Mouse (Mus musculus) midbrain, embryonic 16.5 days (tissue): ENCODE data around the gene Olfr429. TPM values are rescaled to one million over a fixed set of nuclear protein-coding genes. Genes with fewer than 3 reads are reported as not detected.
"Not testable (repeated sequence)": the region's sequence is repeated elsewhere in the genome, so short reads cannot be mapped to it uniquely, and the experiment has no call there.

Experiments used
- ATAC-seq: fragments of 200-750 bp; cut with Nextera tagmentation; 2 replicates; pipeline ENCODE4 v1.8.0; 2017; ENCODE audit warnings: moderate TSS enrichment
- H3K27ac ChIP-seq: fragments of 300-500 bp; sonication (generic); 2 replicates; pipeline ENCODE4 v1.5.1; 2014; ENCODE audit warnings: mild to moderate bottlenecking, low read length, mixed read lengths
- H3K27me3 ChIP-seq: fragments of 300-500 bp; sonication (generic); 2 replicates; pipeline ENCODE4 v1.6.1; 2014; ENCODE audit warnings: low read depth, low read length, mixed read lengths; ENCODE audit not compliant: control insufficient read depth, insufficient read depth
- H3K36me3 ChIP-seq: fragments of 300-500 bp; sonication (generic); 2 replicates; pipeline ENCODE4 v1.6.1; 2014; ENCODE audit warnings: mild to moderate bottlenecking, low read length, moderate library complexity, mixed read lengths; ENCODE audit not compliant: control insufficient read depth, insufficient read depth
- H3K4me1 ChIP-seq: fragments of 300-500 bp; sonication (generic); 2 replicates; pipeline ENCODE4 v1.6.1; 2014; ENCODE audit warnings: mild to moderate bottlenecking, low read length, mixed read lengths; ENCODE audit not compliant: control insufficient read depth, insufficient read depth
- H3K4me2 ChIP-seq: fragments of 300-500 bp; sonication (generic); 2 replicates; pipeline ENCODE4 v1.6.1; 2014; ENCODE audit warnings: mild to moderate bottlenecking, low read length, mixed read lengths
- H3K4me3 ChIP-seq: fragments of 300-500 bp; sonication (generic); 2 replicates; pipeline ENCODE4 v1.5.1; 2014; ENCODE audit warnings: low read depth, mild to moderate bottlenecking, low read length, moderate library complexity, mixed read lengths
- H3K9ac ChIP-seq: fragments of 300-500 bp; sonication (generic); 2 replicates; pipeline ENCODE4 v1.6.1; 2014; ENCODE audit warnings: low read depth, low read length, mixed read lengths
- H3K9me3 ChIP-seq: fragments of 300-500 bp; sonication (generic); replicated peaks from 2 replicates; pipeline ENCODE4 v1.6.1; 2014; ENCODE audit warnings: mild to moderate bottlenecking, low read length, mixed read lengths; ENCODE audit not compliant: control insufficient read depth, poor library complexity, severe bottlenecking
- WGBS: fragments of 180-500 bp; shearing (Covaris S2); extraction: QIAGEN DNeasy Blood & Tissue Kit; methylation state at CpG from one replicate; pipeline ENCODE4 v1.1.7; 2014; 5-methylcytosine and 5-hydroxymethylcytosine counted together
- polyA plus RNA-seq: library from polyadenylated mRNA; unstranded; fragments of >200 nt; fragmentation: Nextera tagmentation; extraction: Ambion mirVana; gene quantifications from 2 replicates; pipeline ENCODE4 v1.2.1, GENCODE M21; 2015

The Olfr429 gene
- polyA plus RNA-seq: not detected in 2 replicates

DNA sequence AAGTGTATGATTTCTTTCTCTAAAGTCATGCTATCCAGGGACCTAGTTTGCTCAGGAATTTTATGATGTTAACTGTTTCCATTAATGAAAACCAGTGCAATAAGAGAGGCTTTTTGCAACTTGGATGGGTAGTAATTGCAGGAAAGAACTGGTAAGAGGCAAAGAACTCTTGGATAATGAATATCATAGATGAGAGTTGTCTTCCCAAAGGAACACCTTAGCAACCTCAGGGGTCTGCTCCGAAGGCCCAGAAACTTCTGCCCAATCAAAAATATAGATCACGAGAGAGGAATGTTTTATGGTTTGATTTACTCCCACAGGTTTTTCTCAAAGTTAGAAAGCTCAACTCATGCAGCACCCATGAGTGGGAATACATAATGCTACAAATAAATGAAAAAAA lies at the start of gene Olfr429:
Gene Olfr429 (plus strand): TSS at position 301 of the 400 bp plus-strand sequence.
- Histone ChIP-seq H3K4me1 (no peaks in the 10 kb centered on the region), H3K4me3 (no peak within 1 kb of the TSS), H3K4me2 (no peak within 1 kb of the TSS), H3K9ac (no peak within 1 kb of the TSS), H3K9me3 (no peaks in the 10 kb centered on the region), H3K27me3 (no peaks in the 10 kb centered on the region), H3K27ac (no peak within 1 kb of the TSS), H3K36me3 (no peaks in the 10 kb centered on the region)
- ATAC-seq: no peak
- WGBS: 98% methylated on average over 2 of the region's 2 CpGs

DNA sequence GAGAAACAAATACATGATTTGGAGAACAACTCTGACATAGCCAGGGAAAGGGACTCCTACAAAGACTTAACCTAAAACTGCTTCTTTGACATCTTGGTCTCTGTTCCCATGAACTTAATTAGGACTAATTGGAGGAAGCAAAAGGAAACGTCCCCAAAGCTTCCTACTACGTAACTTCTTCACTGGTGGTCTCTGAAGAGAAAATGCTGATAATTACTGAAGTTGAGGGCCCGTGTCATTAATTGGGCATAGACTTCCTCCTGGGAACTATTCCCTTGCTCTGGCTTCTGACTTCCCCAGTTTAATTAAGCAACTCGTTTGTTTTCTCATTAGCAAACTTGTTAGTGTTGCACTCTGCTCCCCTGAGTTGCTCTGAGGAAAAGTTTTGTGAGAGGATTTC lies 48.3 kb upstream of the Olfr429 start:
- no peak overlapping the region for H3K27ac ChIP-seq
- H3K27me3 ChIP-seq: no peaks in the 10 kb centered on the region
- 62% methylated on average over 4 of the region's 4 CpGs for WGBS
- H3K4me3 ChIP-seq: no peak overlapping the region
- H3K4me1 ChIP-seq: no peaks in the 10 kb centered on the region
- ATAC-seq: no peak
- H3K4me2 ChIP-seq: no peak overlapping the region
- H3K9ac ChIP-seq: no peak overlapping the region
- H3K36me3 ChIP-seq: no peaks in the 10 kb centered on the region
- H3K9me3 ChIP-seq: no peaks in the 10 kb centered on the region

DNA sequence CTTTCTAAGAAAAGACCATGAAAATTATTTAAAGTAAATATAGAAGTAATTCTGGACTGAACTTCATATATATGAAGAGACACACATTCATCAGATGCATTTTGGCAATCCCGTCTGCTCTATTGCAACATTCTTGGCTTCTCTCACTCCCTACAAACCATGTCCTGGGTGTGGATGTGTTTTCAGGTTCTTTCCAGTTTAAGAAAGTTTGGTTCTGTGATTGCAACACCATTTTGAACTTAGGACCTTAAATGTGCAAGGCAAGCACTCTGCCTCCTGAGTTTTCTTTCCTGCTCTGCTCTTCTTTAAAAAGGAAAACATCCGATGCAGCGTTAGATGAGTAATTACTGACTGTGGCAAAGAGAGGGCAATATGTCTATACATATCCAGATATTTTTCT lies 45.7 kb upstream of the Olfr429 start:
- Histone ChIP-seq H3K36me3 (no peaks in the 10 kb centered on the region), H3K4me1 (no peaks in the 10 kb centered on the region), H3K9ac (no peak overlapping the region), H3K9me3 (no peaks in the 10 kb centered on the region), H3K27ac (no peak overlapping the region), H3K4me3 (no peak overlapping the region), H3K27me3 (no peaks in the 10 kb centered on the region), H3K4me2 (no peak overlapping the region)
- 91% methylated on average over 3 of the region's 3 CpGs for WGBS
- no peak for ATAC-seq

DNA sequence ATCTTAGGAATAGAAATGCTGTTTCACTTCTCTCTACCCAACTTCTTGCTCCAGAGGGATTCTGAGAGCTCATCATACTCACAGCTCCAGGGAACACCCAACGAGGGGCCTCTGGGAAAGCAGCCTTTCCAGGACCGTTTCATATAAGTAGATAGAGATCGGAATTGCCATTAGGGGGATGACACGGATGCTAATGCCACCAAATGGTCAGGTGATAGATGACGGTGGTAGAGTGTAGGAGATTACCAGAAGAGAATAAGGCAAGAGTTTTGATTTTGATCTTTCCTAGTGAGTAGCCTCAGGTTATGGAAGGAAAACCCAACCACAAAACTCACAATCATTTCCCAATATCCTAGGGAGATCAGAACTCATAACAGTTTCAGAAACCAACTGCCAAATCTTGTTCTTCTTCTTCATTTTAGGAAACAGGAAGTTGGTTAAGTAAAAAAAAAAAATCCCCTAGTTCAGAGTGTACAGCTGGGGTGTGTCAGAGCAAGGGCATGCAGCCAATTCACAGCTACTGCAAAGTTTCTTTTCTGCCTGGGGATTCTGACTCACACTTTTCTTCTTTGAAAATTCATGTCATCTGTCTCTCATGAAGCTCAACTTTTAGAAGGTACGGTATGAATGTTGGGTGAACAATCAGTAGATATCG lies 43.5 kb upstream of the Olfr429 start, which contains the start of gene Olfr433:
Gene Olfr433 (plus strand): TSS at position 183 of the 655 bp plus-strand sequence.
- Histone ChIP-seq H3K9ac (no peak within 1 kb of the TSS), H3K27me3 (no peaks in the 10 kb centered on the region), H3K36me3 (no peaks in the 10 kb centered on the region), H3K27ac (no peak within 1 kb of the TSS), H3K4me2 (no peak within 1 kb of the TSS), H3K9me3 (no peaks in the 10 kb centered on the region), H3K4me3 (no peak within 1 kb of the TSS), H3K4me1 (no peaks in the 10 kb centered on the region)
- WGBS: 88% methylated on average over 7 of the region's 7 CpGs
- ATAC-seq: no peak

DNA sequence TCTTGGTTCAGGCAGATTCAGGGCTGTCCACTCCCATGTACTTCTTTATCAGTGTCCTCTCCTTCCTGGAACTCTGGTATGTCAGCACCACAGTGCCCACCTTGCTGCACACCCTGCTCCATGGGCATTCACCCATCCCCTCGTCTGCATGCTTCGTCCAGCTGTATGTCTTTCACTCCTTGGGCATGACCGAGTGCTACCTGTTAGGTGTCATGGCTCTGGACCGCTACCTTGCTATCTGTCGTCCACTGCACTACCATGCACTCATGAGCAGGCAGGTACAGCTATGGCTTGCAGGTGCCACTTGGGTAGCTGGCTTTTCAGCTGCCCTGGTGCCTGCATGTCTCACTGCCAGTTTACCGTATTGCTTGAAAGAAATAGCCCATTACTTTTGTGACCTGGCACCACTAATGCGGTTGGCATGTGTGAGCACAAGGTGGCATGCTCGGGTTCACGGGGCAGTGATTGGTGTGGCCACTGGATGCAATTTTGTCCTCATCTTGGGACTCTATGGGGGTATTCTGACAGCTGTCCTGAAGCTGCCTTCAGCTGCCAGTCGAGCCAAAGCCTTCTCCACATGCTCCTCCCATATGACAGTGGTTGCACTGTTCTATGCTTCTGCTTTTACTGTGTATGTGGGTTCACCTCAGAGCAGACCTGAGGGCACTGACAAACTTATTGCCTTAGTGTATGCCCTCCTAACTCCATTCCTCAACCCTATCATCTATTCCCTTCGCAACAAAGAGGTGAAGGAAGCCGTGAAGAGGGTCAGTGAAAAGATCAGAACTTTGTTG lies 41.8 kb upstream of the Olfr429 start:
- WGBS: 90% methylated on average over 12 of the region's 12 CpGs
- not testable (repeated sequence) for H3K27me3 ChIP-seq, H3K9ac ChIP-seq, H3K9me3 ChIP-seq, ATAC-seq, H3K27ac ChIP-seq, H3K4me3 ChIP-seq, H3K4me2 ChIP-seq, H3K36me3 ChIP-seq, H3K4me1 ChIP-seq

DNA sequence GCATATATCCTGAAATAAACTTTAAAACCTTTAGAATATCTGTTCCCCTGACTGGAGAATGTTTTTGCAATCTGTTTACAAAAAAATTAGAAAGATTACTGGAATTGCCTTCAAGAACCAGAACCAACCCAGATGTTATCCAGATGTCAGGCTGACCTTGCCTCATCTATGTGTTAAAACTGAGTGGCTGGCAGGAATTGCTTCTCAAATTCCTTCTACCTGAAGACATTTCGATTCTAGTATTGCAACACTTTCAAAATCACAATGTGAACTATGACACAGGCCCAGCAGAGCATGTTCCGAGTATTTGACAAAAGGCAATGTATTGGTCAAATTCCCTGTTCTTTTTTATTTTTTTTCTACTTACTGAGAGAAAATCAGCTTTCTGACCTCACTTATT lies 39.7 kb upstream of the Olfr429 start:
- ATAC-seq: no peak
- Histone ChIP-seq H3K4me1 (no peaks in the 10 kb centered on the region), H3K36me3 (no peaks in the 10 kb centered on the region), H3K9ac (no peak overlapping the region), H3K4me2 (no peak overlapping the region), H3K9me3 (no peaks in the 10 kb centered on the region), H3K27me3 (no peaks in the 10 kb centered on the region), H3K4me3 (no peak overlapping the region), H3K27ac (no peak overlapping the region)
- WGBS: 75% methylated on average over 2 of the region's 2 CpGs

DNA sequence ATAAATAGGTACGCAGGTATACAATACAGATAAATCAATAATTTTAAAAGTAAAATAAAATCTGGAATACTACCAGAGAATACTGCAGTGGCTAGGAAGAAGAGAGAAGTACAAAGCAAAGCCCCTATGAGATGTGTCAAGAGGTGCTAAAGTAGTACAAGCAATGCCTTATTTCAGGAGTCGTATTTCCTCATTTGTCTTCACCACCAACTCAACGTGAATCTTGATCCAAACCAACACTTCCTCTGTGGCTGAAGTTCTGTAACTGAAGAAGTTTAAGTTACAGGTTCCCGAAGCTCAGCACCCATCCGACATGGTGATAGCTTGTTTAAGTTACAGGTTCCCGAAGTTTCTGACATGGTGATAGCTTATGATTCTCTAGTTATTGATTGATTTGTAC lies 35.9 kb upstream of the Olfr429 start:
- not testable (repeated sequence) for H3K4me3 ChIP-seq, H3K27ac ChIP-seq, H3K4me2 ChIP-seq, H3K36me3 ChIP-seq, H3K9me3 ChIP-seq, H3K4me1 ChIP-seq, H3K9ac ChIP-seq, ATAC-seq, H3K27me3 ChIP-seq
- 91% methylated on average over 6 of the region's 6 CpGs for WGBS

DNA sequence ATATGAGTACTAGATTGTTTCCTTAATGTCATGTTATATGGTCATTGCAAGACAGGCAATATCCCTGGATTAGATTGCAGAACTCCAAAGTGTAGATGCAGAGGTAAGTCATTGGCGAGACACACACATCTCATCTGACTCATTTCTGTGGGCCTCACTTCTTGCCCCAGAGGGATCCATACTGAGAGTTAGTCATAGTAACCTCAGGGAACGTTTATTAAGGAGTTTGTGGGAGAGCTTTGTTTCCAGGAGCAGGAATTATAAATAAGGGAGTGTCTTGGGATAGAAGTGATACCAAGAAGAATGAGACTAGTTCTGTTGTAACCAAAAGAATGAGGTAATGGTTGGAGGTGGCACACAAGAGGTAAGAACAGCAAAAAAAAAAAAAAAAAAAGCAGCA lies 35.2 kb upstream of the Olfr429 start, which contains the start of gene Olfr432:
Gene Olfr432 (plus strand): TSS at position 313 of the 400 bp plus-strand sequence.
- H3K27ac ChIP-seq: no peak within 1 kb of the TSS
- H3K4me1 ChIP-seq: no peaks in the 10 kb centered on the region
- no peaks in the 10 kb centered on the region for H3K36me3 ChIP-seq
- no peaks in the 10 kb centered on the region for H3K27me3 ChIP-seq
- H3K4me3 ChIP-seq: no peak within 1 kb of the TSS
- H3K4me2 ChIP-seq: no peak within 1 kb of the TSS
- H3K9ac ChIP-seq: no peak within 1 kb of the TSS
- no peak for ATAC-seq
- WGBS: 65% methylated on average over 2 of the region's 2 CpGs
- no peaks in the 10 kb centered on the region for H3K9me3 ChIP-seq

- not testable (repeated sequence) for H3K4me3 ChIP-seq, H3K9ac ChIP-seq, H3K27ac ChIP-seq, H3K27me3 ChIP-seq, H3K4me2 ChIP-seq, H3K36me3 ChIP-seq, H3K4me1 ChIP-seq, ATAC-seq, H3K9me3 ChIP-seq
- WGBS: 87% methylated on average over 4 of the region's 4 CpGs
Observed at GRCm38 (mm10) chr1:174049357-174049756, 34.8 kb upstream of the Olfr429 start.
